ENCODE assay signal across 25 mouse cellular contexts in the genomic region with DNA sequence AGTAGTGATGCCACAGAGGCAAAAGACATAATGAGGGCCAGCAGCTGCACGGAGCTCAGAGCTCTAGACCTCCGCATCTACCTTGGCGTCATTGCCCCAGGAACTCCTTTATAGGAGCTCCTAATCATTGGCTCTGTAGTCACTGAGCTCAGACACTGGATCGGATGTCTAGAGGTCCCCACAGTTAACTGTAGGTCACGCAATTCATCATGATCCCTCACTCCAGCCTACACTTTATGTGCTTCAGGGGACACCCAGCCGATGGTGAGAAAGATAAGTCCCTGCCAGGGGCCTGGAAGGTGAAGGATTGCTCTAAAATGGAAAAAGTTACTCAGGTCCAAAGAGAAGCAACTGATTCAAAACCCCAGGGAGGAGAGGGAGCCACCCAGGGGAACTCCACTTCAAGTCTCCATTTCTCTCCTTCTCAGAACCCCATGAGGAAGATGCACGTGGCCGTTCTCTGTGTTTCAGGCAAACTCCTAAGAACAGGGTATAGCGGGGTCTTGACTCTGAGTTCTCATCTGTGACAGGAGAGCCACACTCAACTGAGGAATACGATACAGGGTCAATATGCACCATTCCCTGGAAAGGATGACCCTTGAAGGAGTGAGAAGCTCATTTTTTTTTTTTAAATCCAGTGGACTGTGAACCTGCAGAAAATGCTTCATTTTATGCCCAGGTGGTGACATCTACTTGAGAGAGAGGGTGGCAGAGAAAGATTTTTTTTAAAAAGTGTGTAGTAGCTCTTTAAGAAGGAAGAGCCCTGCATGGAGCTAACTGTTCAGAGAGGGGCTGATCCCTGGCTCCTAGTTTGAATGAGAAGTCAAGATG.
DNase-seq lines count a peak whose midpoint lies in the region; ATAC-seq and TF ChIP-seq lines count a peak whose summit lies in the region.
"Had no signal": no experiment of that assay in that cellular context is flagged by ENCODE, and none has a peak within 500 bp of the region (broad histone marks: within the 10 kb centered on the region; RNA-seq: fewer than 3 reads in every experiment).

No protein-coding gene starts in this region.

- no peak; the same call in none of the 2 replicates for TF ChIP-seq RAD21 in CH12.LX (IDR thresholded peaks at IDR 0.05; ENCODE audit: low read depth, low read length)

- dilution Hi-C loops in CH12.LX (cut with MboI; ENCODE audit: extremely low pct_ligation_motif_present, extremely low pct_unique_long_range_greater_than_20kb, low sequenced_read_pairs): no loop called here

- 29% methylated on average over 10 of the region's 10 CpGs for WGBS in kidney, embryonic 14.5 days
- 34% methylated on average over 10 of the region's 10 CpGs for WGBS in kidney, embryonic 16.5 days
- WGBS in kidney, adult 2 months: 60% methylated on average over 10 of the region's 10 CpGs
- WGBS in limb, embryonic 12.5 days: 75% methylated on average over 10 of the region's 10 CpGs
- WGBS in midbrain, embryonic 10.5 days: 90% methylated on average over 10 of the region's 10 CpGs

- peak overlapping the region; percentile 37; the same call in 1 of the 2 replicates for H3K27ac ChIP-seq in kidney, embryonic 14.5 days (ENCODE audit: low read depth, low read length)
- H3K27ac ChIP-seq in kidney, embryonic 16.5 days (ENCODE audit: low read length): no peak overlapping the region
- H3K27ac ChIP-seq in kidney, adult 2 months (ENCODE audit: insufficient read depth, low read depth, low read length): no peak overlapping the region
- H3K27ac ChIP-seq in CH12.LX (ENCODE audit: insufficient read depth, low read depth): peak overlapping the region; percentile 100
- 0 out of 2 replicates have a peak overlapping the region, but pooled peaks have one; percentile 57 for H3K27ac ChIP-seq in limb, embryonic 12.5 days
- H3K27ac ChIP-seq in midbrain, embryonic 10.5 days (replicated peaks): no peak overlapping the region
- H3K27ac ChIP-seq: embryonic facial prominence, embryonic 13.5 days; embryonic facial prominence, embryonic 15.5 days; forebrain, embryonic 10.5 days; forebrain, embryonic 12.5 days had no signal

- in situ Hi-C loops in CH12.LX (cut with MboI; ENCODE audit: low pct_ligation_motif_present, low pct_unique_long_range_greater_than_20kb, low sequenced_read_pairs): loop anchor here (10.0 to 25.0 kb wide), 2 partner anchors 224 to 549 kb away; no protein-coding TSS in a partner anchor

- no peak overlapping the region for H3K9ac ChIP-seq in kidney, embryonic 14.5 days (ENCODE audit: low read depth, low read length)
- H3K9ac ChIP-seq in kidney, embryonic 16.5 days (replicated peaks; ENCODE audit: low read length): no peak overlapping the region
- H3K9ac ChIP-seq in CH12.LX (ENCODE audit: insufficient read depth, low read depth): peak overlapping the region; percentile 91
- no peak overlapping the region for H3K9ac ChIP-seq in limb, embryonic 12.5 days (replicated peaks)
- H3K9ac ChIP-seq: embryonic facial prominence, embryonic 13.5 days; embryonic facial prominence, embryonic 15.5 days; forebrain, embryonic 12.5 days had no signal

- no peak overlapping the region for H3K4me2 ChIP-seq in kidney, embryonic 14.5 days (replicated peaks; ENCODE audit: low read depth, low read length)
- H3K4me2 ChIP-seq in kidney, embryonic 16.5 days (replicated peaks; ENCODE audit: low read depth, low read length): no peak overlapping the region
- H3K4me2 ChIP-seq in CH12.LX (ENCODE audit: insufficient read depth, low read depth, poor library complexity, severe bottlenecking): peak overlapping the region; percentile 80
- H3K4me2 ChIP-seq in limb, embryonic 12.5 days: no peak overlapping the region
- H3K4me2 ChIP-seq: embryonic facial prominence, embryonic 13.5 days; embryonic facial prominence, embryonic 15.5 days; forebrain, embryonic 12.5 days had no signal

- H3K79me2 ChIP-seq in CH12.LX (replicated peaks; ENCODE audit: control insufficient read depth, extremely low read depth, insufficient read depth, poor library complexity, severe bottlenecking): no peaks in the 10 kb centered on the region

- peak; percentile 87 for ATAC-seq in kidney, embryonic 14.5 days (ENCODE audit: low FRiP score, low TSS enrichment)
- ATAC-seq in kidney, embryonic 16.5 days (ENCODE audit: low FRiP score, low TSS enrichment): peak; percentile 75
- ATAC-seq in limb, embryonic 12.5 days (ENCODE audit: insufficient number of reproducible peaks, insufficient read depth, low FRiP score, low TSS enrichment, low read depth): no peak
- ATAC-seq: CD4-positive, CD25-positive, alpha-beta regulatory T cell, adult 4 months; forebrain, embryonic 14.5 days had no signal

- no peak overlapping the region for H3K4me3 ChIP-seq in kidney, embryonic 14.5 days (ENCODE audit: low read length)
- H3K4me3 ChIP-seq in kidney, embryonic 16.5 days (ENCODE audit: low read length): no peak overlapping the region
- H3K4me3 ChIP-seq in kidney, adult 2 months (ENCODE audit: insufficient read depth, low read depth, low read length): no peak overlapping the region
- H3K4me3 ChIP-seq in CH12.LX (replicated peaks in 1 of 3; ENCODE audit: low read depth in 2 of 3, low read length in 2 of 3, poor library complexity in 1 of 3): peak overlapping the region in 1 of 3 experiments; percentile 23
- no peak overlapping the region for H3K4me3 ChIP-seq in limb, embryonic 12.5 days (replicated peaks)
- H3K4me3 ChIP-seq in midbrain, embryonic 10.5 days: no peak overlapping the region
- H3K4me3 ChIP-seq: embryonic facial prominence, embryonic 13.5 days; embryonic facial prominence, embryonic 15.5 days; erythroblast, embryonic 14.5 days; forebrain, embryonic 10.5 days; forebrain, embryonic 12.5 days had no signal

- TF ChIP-seq POLR2A in kidney, adult 2 months (IDR thresholded peaks at IDR 0.05; ENCODE audit: low read depth, low read length): no peak
- TF ChIP-seq POLR2A in CH12.LX (IDR thresholded peaks at IDR 0.05; ENCODE audit: low read depth, low read length): peak; percentile 47; the same call in 1 of the 2 replicates

- no peaks in the 10 kb centered on the region for H3K9me3 ChIP-seq in kidney, embryonic 14.5 days (ENCODE audit: control insufficient read depth, low read length)
- no peaks in the 10 kb centered on the region for H3K9me3 ChIP-seq in kidney, embryonic 16.5 days (ENCODE audit: low read length)
- no peaks in the 10 kb centered on the region for H3K9me3 ChIP-seq in CH12.LX (replicated peaks; ENCODE audit: low read length)
- no peaks in the 10 kb centered on the region for H3K9me3 ChIP-seq in limb, embryonic 12.5 days
- no peaks in the 10 kb centered on the region for H3K9me3 ChIP-seq in midbrain, embryonic 10.5 days (replicated peaks)
- H3K9me3 ChIP-seq: embryonic facial prominence, embryonic 13.5 days; embryonic facial prominence, embryonic 15.5 days; forebrain, embryonic 10.5 days; forebrain, embryonic 12.5 days had no signal

- no peak for DNase-seq in kidney, postnatal 36 days
- DNase-seq in kidney, adult 2 months: no peak
- peak; percentile 91 for DNase-seq in CH12.LX (ENCODE audit: extremely low read depth)
- no peak for DNase-seq in midbrain, embryonic 10.5 days (ENCODE audit: low spot score)
- DNase-seq: adrenal gland, adult 2 months; adrenal gland, postnatal 10 days; adrenal gland, postnatal 25 days; B cell, adult 2 months; cerebellum, adult 11 months; cerebellum, adult 18-20 months; cerebellum, adult 8-10 months; cerebellum, adult 9-11 months; cerebellum, postnatal 14 days; cerebellum, postnatal 36 days; embryo, embryonic 11 days had no signal

- no peak for TF ChIP-seq CTCF in kidney, adult 2 months (conservative IDR thresholded peaks at IDR 0.05; ENCODE audit: insufficient read depth, insufficient read length, low read depth, low read length)
- TF ChIP-seq CTCF in CH12.LX (conservative IDR thresholded peaks at IDR 0.05 in 1 of 2, IDR thresholded peaks at IDR 0.05 in 1 of 2; ENCODE audit: low read depth in 2 of 2, low read length in 2 of 2): no peak

- no peaks in the 10 kb centered on the region for H3K36me3 ChIP-seq in kidney, embryonic 14.5 days (ENCODE audit: control insufficient read depth, insufficient read depth, low read length)
- no peaks in the 10 kb centered on the region for H3K36me3 ChIP-seq in kidney, embryonic 16.5 days (ENCODE audit: insufficient read depth, low read length)
- H3K36me3 ChIP-seq in kidney, adult 2 months (ENCODE audit: control insufficient read depth, insufficient read depth, low read length): no peaks in the 10 kb centered on the region
- H3K36me3 ChIP-seq in CH12.LX (replicated peaks in 1 of 2; ENCODE audit: control insufficient read depth in 1 of 2, insufficient read depth in 1 of 2, low read length in 1 of 2): no peaks in the 10 kb centered on the region
- no peaks in the 10 kb centered on the region for H3K36me3 ChIP-seq in limb, embryonic 12.5 days
- no peaks in the 10 kb centered on the region for H3K36me3 ChIP-seq in midbrain, embryonic 10.5 days
- H3K36me3 ChIP-seq: embryonic facial prominence, embryonic 13.5 days; embryonic facial prominence, embryonic 15.5 days; forebrain, embryonic 10.5 days; forebrain, embryonic 12.5 days had no signal

- 0 out of 2 replicates have a peak, but pooled peaks cover 3% of the 10 kb centered on the region for H3K27me3 ChIP-seq in kidney, embryonic 14.5 days (ENCODE audit: control insufficient read depth, insufficient read depth, low read length)
- H3K27me3 ChIP-seq in kidney, embryonic 16.5 days (ENCODE audit: insufficient read depth, low read length): no peaks in the 10 kb centered on the region; the same call in 1 of the 2 replicates
- no peaks in the 10 kb centered on the region for H3K27me3 ChIP-seq in kidney, adult 2 months (replicated peaks; ENCODE audit: control insufficient read depth, insufficient read depth, low read length)
- H3K27me3 ChIP-seq in CH12.LX (replicated peaks): no peaks in the 10 kb centered on the region
- H3K27me3 ChIP-seq in limb, embryonic 12.5 days: peaks cover 9% of the 10 kb centered on the region; the same call in 1 of the 2 replicates
- H3K27me3 ChIP-seq in midbrain, embryonic 10.5 days (ENCODE audit: low read depth, poor library complexity, severe bottlenecking): peaks cover 42% of the 10 kb centered on the region
- H3K27me3 ChIP-seq: embryonic facial prominence, embryonic 15.5 days; forebrain, embryonic 12.5 days had no signal

- TF ChIP-seq EP300 in CH12.LX (IDR thresholded peaks at IDR 0.05; ENCODE audit: low read length): peak; percentile 95

- 0 out of 2 replicates have a peak, but pooled peaks cover 14% of the 10 kb centered on the region for H3K4me1 ChIP-seq in kidney, embryonic 14.5 days (ENCODE audit: control insufficient read depth, insufficient read depth, low read length)
- no peaks in the 10 kb centered on the region for H3K4me1 ChIP-seq in kidney, embryonic 16.5 days (ENCODE audit: insufficient read depth, low read length)
- H3K4me1 ChIP-seq in kidney, adult 2 months (ENCODE audit: control insufficient read depth, insufficient read depth, low read length): no peaks in the 10 kb centered on the region
- peaks cover 49 to 87% of the 10 kb centered on the region in 2 experiments for H3K4me1 ChIP-seq in CH12.LX (ENCODE audit: control insufficient read depth in 1 of 2, insufficient read depth in 2 of 2)
- H3K4me1 ChIP-seq in limb, embryonic 12.5 days (replicated peaks): peaks cover 47% of the 10 kb centered on the region
- 0 out of 2 replicates have a peak, but pooled peaks cover 2% of the 10 kb centered on the region for H3K4me1 ChIP-seq in midbrain, embryonic 10.5 days
- H3K4me1 ChIP-seq: forebrain, embryonic 12.5 days had no signal

Comparison
In these comparisons a context has a peak if more than half of its experiments do, and no peak if none do; other contexts are left out.
1. H3K27ac ChIP-seq: peak in kidney, embryonic 14.5 days (single experiment), CH12.LX (single experiment) and limb, embryonic 12.5 days (single experiment); none in kidney, embryonic 16.5 days (single experiment), kidney, adult 2 months (single experiment) and midbrain, embryonic 10.5 days (single experiment).